Mouse (Mus musculus): ENCODE measurements at regions not wholly inside any gene's neighbourhood (a gene's known extent, or its start where the extent isn't known, plus 50 kb on each side); places are given as distances from the start of the nearest gene placed in this dataset.
A peak's percentile ranks its signal among the peaks of the same experiment; 100 is the strongest.
"Not testable (repeated sequence)": the region's sequence is repeated elsewhere in the genome, so short reads cannot be mapped to it uniquely, and the experiment has no call there.

- no peak for DNase-seq (ENCODE audit: extremely low spot score in 1 of 2, low spot score in 1 of 2)
These were observed 120.4 kb upstream of the Pcsk1 start for GRCm38 (mm10) chr13:74969244-74969643.

GRCm38 (mm10) chr13:74955876-74956275 is 133.8 kb upstream of the Pcsk1 start:
- peak in 1 of 2 experiments; percentile 7 for DNase-seq (ENCODE audit: extremely low spot score in 1 of 2, low spot score in 1 of 2)

GRCm38 (mm10) chr13:74913655-74914054 is 105.0 kb upstream of the Cast start:
- DNase-seq (ENCODE audit: extremely low spot score in 1 of 2, low spot score in 1 of 2): not testable (repeated sequence)

- peak in 1 of 2 experiments; percentile 62 for DNase-seq (ENCODE audit: extremely low spot score in 1 of 2, low spot score in 1 of 2)
These were observed 94.8 kb upstream of the Cast start for GRCm38 (mm10) chr13:74903213-74904055.

DNA sequence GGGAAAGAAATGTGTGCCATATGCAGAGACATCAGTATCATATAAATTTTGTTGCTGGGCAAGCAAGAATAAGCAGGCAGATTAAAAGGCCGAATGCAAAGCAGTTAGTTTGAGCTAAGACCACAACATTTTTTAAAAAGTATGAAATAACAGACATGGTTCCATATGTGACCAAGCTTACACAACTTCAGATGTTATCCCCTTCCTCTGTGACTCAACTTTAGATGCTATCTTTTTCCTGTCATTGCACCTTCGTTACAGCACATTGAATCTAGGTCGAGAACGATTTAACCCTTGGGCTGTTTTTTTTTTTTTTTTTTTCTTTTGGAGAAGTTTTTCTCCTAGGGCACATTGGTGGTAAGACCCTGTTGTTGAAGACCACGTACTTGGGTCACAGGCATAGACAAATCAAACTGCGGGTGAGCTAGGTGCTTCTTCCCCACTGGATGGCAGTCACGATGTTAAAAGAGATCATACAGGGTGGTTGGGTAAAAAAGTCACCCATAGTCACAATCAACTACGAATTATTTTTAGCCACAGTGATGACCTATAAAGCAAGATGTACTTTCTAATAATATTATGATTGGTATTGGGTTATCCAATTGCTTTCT is 81.4 kb upstream of the Cast start:
- no peak for DNase-seq (ENCODE audit: extremely low spot score in 1 of 2, low spot score in 1 of 2)

GRCm38 (mm10) chr13:74867720-74868119 is 59.1 kb upstream of the Cast start:
- no peak for DNase-seq (ENCODE audit: extremely low spot score in 1 of 2, low spot score in 1 of 2)

- no peak for DNase-seq (ENCODE audit: extremely low spot score in 1 of 2, low spot score in 1 of 2)
These were observed 55.4 kb upstream of the Cast start for GRCm38 (mm10) chr13:74864000-74864399.

GRCm38 (mm10) chr13:74861373-74861970 is 52.9 kb upstream of the Cast start:
- DNase-seq (ENCODE audit: extremely low spot score in 1 of 2, low spot score in 1 of 2): peak in 1 of 2 experiments; percentile 20
